Mouse (Mus musculus) C2C12 (cell line): ENCODE data around the gene Jade1.

Source experiments
- CEBPB ChIP-seq: IDR thresholded peaks from one replicate; pipeline ENCODE4 v1.6.1; 2011; ENCODE audit warnings: low read depth, mild to moderate bottlenecking, control low read depth, moderate library complexity
- CTCF ChIP-seq: IDR thresholded peaks from one replicate; pipeline ENCODE4 v1.5.1; 2011; ENCODE audit not compliant: control insufficient read depth, insufficient read depth, insufficient read length
- FOSL1 ChIP-seq: IDR thresholded peaks from one replicate; pipeline ENCODE4 v1.8.0; 2011; ENCODE audit warnings: mild to moderate bottlenecking, low read length; ENCODE audit not compliant: poor library complexity, insufficient read depth, severe bottlenecking
- MAX ChIP-seq: IDR thresholded peaks from one replicate; pipeline ENCODE4 v1.6.1; 2011; ENCODE audit warnings: mild to moderate bottlenecking, control low read depth
- MYOD1 ChIP-seq: IDR thresholded peaks from one replicate; pipeline ENCODE4 v1.6.1; 2011; ENCODE audit warnings: low read depth; ENCODE audit not compliant: control insufficient read depth, insufficient read length
- MYOG ChIP-seq: IDR thresholded peaks from one replicate; pipeline ENCODE4 v1.6.1; 2011; ENCODE audit not compliant: control insufficient read depth, insufficient read length; ENCODE audit errors: extremely low read depth
- USF1 ChIP-seq: IDR thresholded peaks from one replicate; pipeline ENCODE4 v1.6.1; 2011; ENCODE audit warnings: low read depth, mild to moderate bottlenecking, control low read depth, moderate library complexity

- TF ChIP-seq CTCF (no peak), MAX (no peak), MYOG (no peak), USF1 (no peak), MYOD1 (no peak), CEBPB (no peak), FOSL1 (no peak)
Measured at GRCm38 (mm10) chr3:41510750-41511149, 44.8 kb upstream of the Jade1 start.
